Mouse (Mus musculus) forebrain, embryonic 11.5 days (tissue): ENCODE results near the gene Foxm1. TPM values are rescaled to one million over a fixed set of nuclear protein-coding genes. Genes with fewer than 3 reads are reported as not detected.

ENCODE experiments used
- ATAC-seq: fragments of 200-750 bp; cut with Nextera tagmentation; replicated peaks from 2 replicates; pipeline ENCODE4 v1.8.0; 2017; ENCODE audit warnings: moderate TSS enrichment; ENCODE audit not compliant: low FRiP score
- DNase-seq: peaks from one replicate; pipeline ENCODE4 v3.0.0-alpha.2; 2017; ENCODE audit warnings: low spot score
- H3K27ac ChIP-seq: fragments of 300-500 bp; sonication (generic); 2 replicates; pipeline ENCODE4 v1.5.1; 2014; ENCODE audit warnings: low read depth, low read length
- H3K27me3 ChIP-seq: fragments of 300-500 bp; sonication (generic); 2 replicates; pipeline ENCODE4 v1.6.1; 2014; ENCODE audit warnings: mild to moderate bottlenecking, low read length, mixed read lengths; ENCODE audit not compliant: control insufficient read depth, insufficient read depth
- H3K36me3 ChIP-seq: fragments of 300-500 bp; sonication (generic); 2 replicates; pipeline ENCODE4 v1.6.1; 2014; ENCODE audit warnings: mild to moderate bottlenecking, low read length, moderate library complexity, mixed read lengths; ENCODE audit not compliant: control insufficient read depth, insufficient read depth
- H3K4me1 ChIP-seq: fragments of 300-500 bp; sonication (generic); replicated peaks from 2 replicates; pipeline ENCODE4 v1.6.1; 2014; ENCODE audit warnings: low read length, mixed read lengths; ENCODE audit not compliant: control insufficient read depth, insufficient read depth
- H3K4me2 ChIP-seq: fragments of 300-500 bp; sonication (generic); 2 replicates; pipeline ENCODE4 v1.6.1; 2014; ENCODE audit warnings: low read depth, mild to moderate bottlenecking, low read length, moderate library complexity, mixed read lengths; ENCODE audit not compliant: severe bottlenecking
- H3K4me3 ChIP-seq: fragments of 300-500 bp; sonication (generic); 2 replicates; pipeline ENCODE4 v1.5.1; 2014; ENCODE audit warnings: low read depth, low read length
- H3K9ac ChIP-seq: fragments of 300-500 bp; sonication (generic); 2 replicates; pipeline ENCODE4 v1.6.1; 2014; ENCODE audit warnings: low read length
- H3K9me3 ChIP-seq: fragments of 300-500 bp; sonication (generic); 2 replicates; pipeline ENCODE4 v1.6.1; 2016; ENCODE audit warnings: low read length, mixed read lengths; ENCODE audit not compliant: control insufficient read depth
- WGBS: fragments of 180-500 bp; shearing (Covaris S2); extraction: QIAGEN DNeasy Blood & Tissue Kit; methylation state at CpG from one replicate; pipeline ENCODE4 v1.1.7; 2014; 5-methylcytosine and 5-hydroxymethylcytosine counted together
- polyA plus RNA-seq: library from polyadenylated mRNA; unstranded; fragments of >200 nt; fragmentation: Nextera tagmentation; extraction: Ambion mirVana; gene quantifications from 2 replicates; pipeline ENCODE4 v1.2.1, GENCODE M21; 2014

The Foxm1 gene
- polyA plus RNA-seq, 1 experiment from 2014 or later: 91.9 TPM

- H3K9ac ChIP-seq: no peak overlapping the region
- WGBS: 71% methylated on average over 5 of the region's 5 CpGs
- no peaks in the 10 kb centered on the region for H3K4me1 ChIP-seq
- no peak overlapping the region for H3K4me3 ChIP-seq
- peaks cover 8% of the 10 kb centered on the region; the same call in 1 of the 2 replicates for H3K36me3 ChIP-seq
- DNase-seq: no peak
- H3K27ac ChIP-seq: no peak overlapping the region
- no peaks in the 10 kb centered on the region for H3K27me3 ChIP-seq
- no peak overlapping the region for H3K4me2 ChIP-seq
- H3K9me3 ChIP-seq: no peaks in the 10 kb centered on the region
- no peak for ATAC-seq
Measured at GRCm38 (mm10) chr6:128404708-128405107, 41.9 kb downstream of the Foxm1 start.

GRCm38 (mm10) chr6:128408544-128409125 lies 45.9 kb downstream of the Foxm1 start:
- Histone ChIP-seq H3K27ac (no peak overlapping the region), H3K27me3 (no peaks in the 10 kb centered on the region), H3K4me1 (no peaks in the 10 kb centered on the region), H3K4me2 (no peak overlapping the region), H3K4me3 (no peak overlapping the region), H3K9ac (no peak overlapping the region), H3K36me3 (peaks cover 18% of the 10 kb centered on the region), H3K9me3 (no peaks in the 10 kb centered on the region)
- ATAC-seq (no peak), DNase-seq (peak; percentile 19)
- WGBS: 87% methylated on average over 7 of the region's 7 CpGs

GRCm38 (mm10) chr6:128410305-128410704 lies 47.5 kb downstream of the Foxm1 start:
- Histone ChIP-seq H3K4me3 (no peak overlapping the region), H3K27ac (no peak overlapping the region), H3K27me3 (no peaks in the 10 kb centered on the region), H3K4me2 (no peak overlapping the region), H3K4me1 (no peaks in the 10 kb centered on the region), H3K9me3 (no peaks in the 10 kb centered on the region), H3K36me3 (peaks cover 18% of the 10 kb centered on the region), H3K9ac (no peak overlapping the region)
- DNase-seq (no peak), ATAC-seq (no peak)
- 94% methylated on average over 13 of the region's 13 CpGs for WGBS

GRCm38 (mm10) chr6:128411115-128411514 lies 48.3 kb downstream of the Foxm1 start:
- no peak overlapping the region for H3K4me2 ChIP-seq
- H3K27me3 ChIP-seq: no peaks in the 10 kb centered on the region
- peak; percentile 86 for DNase-seq
- no peak overlapping the region for H3K4me3 ChIP-seq
- ATAC-seq: peak; percentile 17; the same call in 1 of the 2 replicates
- no peak overlapping the region for H3K9ac ChIP-seq
- peaks cover 18% of the 10 kb centered on the region for H3K36me3 ChIP-seq
- H3K9me3 ChIP-seq: no peaks in the 10 kb centered on the region
- H3K27ac ChIP-seq: no peak overlapping the region
- WGBS: 21% methylated on average over 3 of the region's 3 CpGs
- no peaks in the 10 kb centered on the region for H3K4me1 ChIP-seq

DNA sequence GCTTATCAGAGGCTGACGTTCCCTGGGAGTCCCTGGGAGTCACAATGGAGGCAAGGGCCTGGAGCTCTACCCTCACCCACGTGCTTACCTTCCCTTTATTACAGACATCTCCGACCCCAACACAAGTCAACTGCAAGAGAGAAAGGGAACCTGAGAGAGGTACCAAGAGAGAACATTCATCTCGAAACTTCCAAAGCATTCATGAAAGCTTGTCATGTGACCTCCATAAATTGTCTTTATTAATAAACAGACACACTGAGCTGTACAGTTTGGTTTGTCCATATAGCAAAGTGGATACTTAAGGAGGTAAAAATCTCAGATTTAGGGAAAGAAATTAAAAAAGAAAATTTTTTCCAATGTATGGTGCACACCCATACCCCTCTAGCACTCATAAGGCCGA lies 53.4 kb downstream of the Foxm1 start:
- Histone ChIP-seq H3K36me3 (peaks cover 6% of the 10 kb centered on the region; the same call in 1 of the 2 replicates), H3K27ac (no peak overlapping the region), H3K4me2 (no peak overlapping the region), H3K4me3 (no peak overlapping the region), H3K4me1 (no peaks in the 10 kb centered on the region), H3K27me3 (no peaks in the 10 kb centered on the region), H3K9ac (no peak overlapping the region), H3K9me3 (no peaks in the 10 kb centered on the region)
- WGBS: 91% methylated on average over 5 of the region's 5 CpGs
- peak; percentile 37 for DNase-seq
- ATAC-seq: no peak

DNA sequence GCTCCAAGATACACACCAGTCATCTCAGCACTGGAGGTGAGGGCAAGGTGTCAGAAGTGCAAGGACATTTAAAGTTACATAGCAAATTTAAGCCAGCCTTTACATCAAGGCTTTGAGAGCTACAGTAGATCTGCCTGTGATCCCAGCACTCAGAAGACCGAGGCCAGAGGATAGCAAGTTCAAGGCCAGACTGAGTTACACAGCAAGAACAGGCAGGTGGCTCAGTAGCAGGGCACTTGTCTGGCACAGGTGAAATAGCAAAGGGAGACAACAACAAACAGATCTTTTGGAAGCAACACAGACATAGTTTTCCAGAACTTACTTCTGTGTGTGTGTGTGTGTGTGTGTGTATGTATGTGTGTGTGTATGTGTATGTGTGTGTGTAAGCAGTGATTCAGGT lies 55.3 kb downstream of the Foxm1 start:
- no peak overlapping the region for H3K27ac ChIP-seq
- no peak overlapping the region for H3K4me2 ChIP-seq
- no peak overlapping the region for H3K4me3 ChIP-seq
- ATAC-seq (no peak), DNase-seq (peak; percentile 26)
- no peaks in the 10 kb centered on the region for H3K4me1 ChIP-seq
- H3K9me3 ChIP-seq: no peaks in the 10 kb centered on the region
- no peaks in the 10 kb centered on the region; the same call in 1 of the 2 replicates for H3K36me3 ChIP-seq
- H3K9ac ChIP-seq: no peak overlapping the region
- H3K27me3 ChIP-seq: no peaks in the 10 kb centered on the region
- WGBS: 88% methylated on average over 1 of the region's 1 CpGs

DNA sequence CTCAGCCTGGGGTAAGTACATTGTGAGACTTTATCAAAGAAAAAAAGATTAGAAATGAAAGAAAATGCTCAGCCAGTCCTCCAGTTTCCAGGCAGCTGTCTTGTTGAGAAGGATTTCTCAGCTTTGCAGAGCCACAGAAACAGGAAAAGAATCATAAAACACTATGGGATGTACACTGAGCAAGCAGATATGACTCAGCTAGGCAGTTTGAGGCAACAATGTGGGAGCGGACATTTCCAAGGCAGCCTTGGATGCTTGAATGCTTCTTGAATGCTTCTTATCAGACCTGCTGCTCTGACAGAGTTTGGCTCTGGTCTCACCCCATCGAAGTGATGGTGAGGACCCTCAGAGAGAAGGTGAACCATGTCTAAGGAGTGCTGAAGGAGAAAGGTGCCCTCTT lies 58.3 kb downstream of the Foxm1 start:
- Histone ChIP-seq H3K27ac (no peak overlapping the region), H3K9ac (no peak overlapping the region), H3K36me3 (no peaks in the 10 kb centered on the region; the same call in 1 of the 2 replicates), H3K4me1 (no peaks in the 10 kb centered on the region; the same call in 1 of the 2 replicates), H3K4me3 (no peak overlapping the region), H3K4me2 (no peak overlapping the region), H3K9me3 (no peaks in the 10 kb centered on the region), H3K27me3 (no peaks in the 10 kb centered on the region)
- no peak for DNase-seq
- WGBS: 96% methylated on average over 2 of the region's 2 CpGs
- no peak for ATAC-seq

DNA sequence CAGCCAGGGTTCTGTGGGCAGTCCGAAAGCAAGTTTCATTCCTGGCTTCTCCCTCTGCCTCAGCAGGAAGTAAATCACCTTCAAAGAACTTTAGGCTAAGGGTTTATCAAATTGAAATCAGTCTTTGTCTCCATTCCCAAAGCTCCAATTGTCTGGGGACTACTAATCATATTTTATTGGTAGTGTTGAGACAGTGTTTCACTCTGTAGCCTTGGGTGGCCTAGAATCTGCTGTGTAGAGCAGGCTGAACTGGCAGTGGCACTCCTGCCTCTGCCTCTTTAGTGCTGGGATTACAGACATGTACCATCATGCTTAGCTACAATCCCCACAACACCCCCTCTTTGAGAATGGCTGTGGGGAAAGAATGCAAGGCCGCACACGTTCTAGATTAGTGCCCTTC lies 58.7 kb downstream of the Foxm1 start:
- H3K27ac ChIP-seq: no peak overlapping the region
- ATAC-seq (no peak), DNase-seq (no peak)
- no peaks in the 10 kb centered on the region; the same call in 1 of the 2 replicates for H3K36me3 ChIP-seq
- H3K4me1 ChIP-seq: no peaks in the 10 kb centered on the region; the same call in 1 of the 2 replicates
- 88% methylated on average over 3 of the region's 3 CpGs for WGBS
- H3K9ac ChIP-seq: no peak overlapping the region
- H3K27me3 ChIP-seq: no peaks in the 10 kb centered on the region
- H3K4me2 ChIP-seq: no peak overlapping the region
- H3K9me3 ChIP-seq: no peaks in the 10 kb centered on the region
- H3K4me3 ChIP-seq: no peak overlapping the region
